Mouse (Mus musculus): ENCODE measurements at regions not wholly inside any gene's neighbourhood (a gene's known extent, or its start where the extent isn't known, plus 50 kb on each side); places are given as distances from the start of the nearest gene placed in this dataset.

GRCm38 (mm10) chr5:91751168-91751567, 211.7 kb downstream of the Rchy1 start:
- H3K27ac ChIP-seq (ENCODE audit: insufficient read depth, low read depth): no peak overlapping the region
- H3K4me3 ChIP-seq (replicated peaks in 1 of 3; ENCODE audit: low read depth in 2 of 3, low read length in 2 of 3, poor library complexity in 1 of 3): no peak overlapping the region
- H3K27me3 ChIP-seq (replicated peaks): no peaks in the 10 kb centered on the region
- no peaks in the 10 kb centered on the region for H3K36me3 ChIP-seq (replicated peaks in 1 of 2; ENCODE audit: control insufficient read depth in 1 of 2, insufficient read depth in 1 of 2, low read length in 1 of 2)
- no peak overlapping the region for H3K9ac ChIP-seq (ENCODE audit: insufficient read depth, low read depth)
- H3K9me3 ChIP-seq (replicated peaks; ENCODE audit: low read length): peaks cover 10% of the 10 kb centered on the region
- in situ Hi-C loops (cut with MboI; ENCODE audit: low pct_ligation_motif_present, low pct_unique_long_range_greater_than_20kb, low sequenced_read_pairs) (no loop called here), dilution Hi-C loops (cut with MboI; ENCODE audit: extremely low pct_ligation_motif_present, extremely low pct_unique_long_range_greater_than_20kb, low sequenced_read_pairs) (no loop called here)
- H3K79me2 ChIP-seq (replicated peaks; ENCODE audit: control insufficient read depth, extremely low read depth, insufficient read depth, poor library complexity, severe bottlenecking): no peaks in the 10 kb centered on the region
- no peak overlapping the region for H3K4me2 ChIP-seq (ENCODE audit: insufficient read depth, low read depth, poor library complexity, severe bottlenecking)
- DNase-seq (ENCODE audit: extremely low read depth): no peak
- H3K4me1 ChIP-seq (ENCODE audit: control insufficient read depth in 1 of 2, insufficient read depth in 2 of 2): peaks cover 4% of the 10 kb centered on the region in 2 experiments; a peak in 2 of 4 replicates
- TF ChIP-seq CTCF (conservative IDR thresholded peaks at IDR 0.05 in 1 of 2, IDR thresholded peaks at IDR 0.05 in 1 of 2; ENCODE audit: low read depth in 2 of 2, low read length in 2 of 2) (no peak), CHD1 (IDR thresholded peaks at IDR 0.05; ENCODE audit: low read depth, low read length) (no peak), HCFC1 (IDR thresholded peaks at IDR 0.05; ENCODE audit: low read depth, low read length) (no peak), RAD21 (IDR thresholded peaks at IDR 0.05; ENCODE audit: low read depth, low read length) (no peak)

DNA sequence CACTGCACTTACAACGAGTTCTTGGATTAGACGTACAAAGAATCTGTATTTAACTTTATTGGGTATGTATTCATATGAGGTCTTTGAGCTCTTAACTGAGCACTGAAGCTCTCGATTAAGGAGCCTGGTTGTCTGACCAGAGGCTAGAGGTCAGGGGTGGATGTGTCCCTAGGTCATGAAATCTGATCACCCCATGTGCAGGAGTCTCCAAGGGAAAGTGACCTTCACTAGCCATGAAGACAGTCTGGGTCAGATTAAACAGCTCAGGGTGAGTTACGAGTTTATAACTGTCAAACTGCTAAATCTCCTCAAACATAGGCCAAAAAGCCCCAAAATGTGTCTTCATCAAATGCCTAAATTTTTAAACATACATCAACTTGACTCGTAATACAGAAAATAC, 216.8 kb downstream of the Rchy1 start:
- Histone ChIP-seq H3K4me2 (ENCODE audit: insufficient read depth, low read depth, poor library complexity, severe bottlenecking) (no peak overlapping the region), H3K79me2 (replicated peaks; ENCODE audit: control insufficient read depth, extremely low read depth, insufficient read depth, poor library complexity, severe bottlenecking) (no peaks in the 10 kb centered on the region), H3K27ac (ENCODE audit: insufficient read depth, low read depth) (no peak overlapping the region), H3K9ac (ENCODE audit: insufficient read depth, low read depth) (no peak overlapping the region), H3K4me1 (ENCODE audit: control insufficient read depth in 1 of 2, insufficient read depth in 2 of 2) (peaks cover 4% of the 10 kb centered on the region in 2 experiments; a peak in 2 of 4 replicates), H3K27me3 (replicated peaks) (no peaks in the 10 kb centered on the region), H3K4me3 (replicated peaks in 1 of 3; ENCODE audit: low read depth in 2 of 3, low read length in 2 of 3, poor library complexity in 1 of 3) (no peak overlapping the region), H3K9me3 (replicated peaks; ENCODE audit: low read length) (peaks cover 2% of the 10 kb centered on the region), H3K36me3 (replicated peaks in 1 of 2; ENCODE audit: control insufficient read depth in 1 of 2, insufficient read depth in 1 of 2, low read length in 1 of 2) (no peaks in the 10 kb centered on the region)
- in situ Hi-C loops (cut with MboI; ENCODE audit: low pct_ligation_motif_present, low pct_unique_long_range_greater_than_20kb, low sequenced_read_pairs) (no loop called here), dilution Hi-C loops (cut with MboI; ENCODE audit: extremely low pct_ligation_motif_present, extremely low pct_unique_long_range_greater_than_20kb, low sequenced_read_pairs) (no loop called here)
- no peak for DNase-seq (ENCODE audit: extremely low read depth)
- no peak for TF ChIP-seq MEF2A (IDR thresholded peaks at IDR 0.05; ENCODE audit: borderline replicate concordance, low read depth, low read length)
- no peak for TF ChIP-seq ZKSCAN1 (IDR thresholded peaks at IDR 0.05; ENCODE audit: borderline replicate concordance, low read depth, low read length)
- no peak for TF ChIP-seq ZMIZ1 (IDR thresholded peaks at IDR 0.05; ENCODE audit: low read depth, low read length)
- no peak for TF ChIP-seq MAX (IDR thresholded peaks at IDR 0.05; ENCODE audit: low read length)
- TF ChIP-seq IRF4 (IDR thresholded peaks at IDR 0.05; ENCODE audit: low read depth, low read length): no peak
- TF ChIP-seq JUN (IDR thresholded peaks at IDR 0.05; ENCODE audit: insufficient read depth, low read depth, low read length): no peak
- no peak for TF ChIP-seq MYC (IDR thresholded peaks at IDR 0.05; ENCODE audit: low read depth, low read length)
- TF ChIP-seq SIN3A (IDR thresholded peaks at IDR 0.05; ENCODE audit: low read length): no peak

DNA sequence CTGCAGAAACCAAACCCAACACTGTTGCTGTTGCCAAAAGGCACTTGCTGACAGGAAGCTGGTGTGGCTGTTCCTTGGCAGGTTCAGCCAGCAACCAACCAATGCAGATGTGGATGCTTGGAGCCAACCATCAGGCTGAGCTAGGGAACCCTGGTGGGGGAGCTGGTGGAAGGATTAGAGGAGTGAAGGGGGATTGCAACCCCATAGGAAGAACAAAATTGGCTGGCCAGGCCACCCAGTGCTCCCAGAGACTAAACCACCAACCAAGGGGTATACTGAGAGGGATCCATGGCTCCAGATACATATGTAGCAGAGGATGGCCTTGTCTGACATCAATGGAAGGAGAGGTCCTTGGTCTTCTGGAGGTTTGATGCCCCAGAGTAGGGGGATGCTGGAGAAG, 218.5 kb downstream of the Rchy1 start:
- Histone ChIP-seq H3K9ac (ENCODE audit: insufficient read depth, low read depth) (no peak overlapping the region), H3K4me1 (ENCODE audit: control insufficient read depth in 1 of 2, insufficient read depth in 2 of 2) (peaks cover 6 to 10% of the 10 kb centered on the region in 2 experiments; a peak in 2 of 4 replicates), H3K4me3 (replicated peaks in 1 of 3; ENCODE audit: low read depth in 2 of 3, low read length in 2 of 3, poor library complexity in 1 of 3) (no peak overlapping the region), H3K36me3 (replicated peaks in 1 of 2; ENCODE audit: control insufficient read depth in 1 of 2, insufficient read depth in 1 of 2, low read length in 1 of 2) (no peaks in the 10 kb centered on the region), H3K4me2 (ENCODE audit: insufficient read depth, low read depth, poor library complexity, severe bottlenecking) (no peak overlapping the region), H3K27me3 (replicated peaks) (no peaks in the 10 kb centered on the region), H3K9me3 (replicated peaks; ENCODE audit: low read length) (peaks cover 2% of the 10 kb centered on the region), H3K79me2 (replicated peaks; ENCODE audit: control insufficient read depth, extremely low read depth, insufficient read depth, poor library complexity, severe bottlenecking) (no peaks in the 10 kb centered on the region), H3K27ac (ENCODE audit: insufficient read depth, low read depth) (no peak overlapping the region)
- no peak for DNase-seq (ENCODE audit: extremely low read depth)
- TF ChIP-seq RCOR1 (conservative IDR thresholded peaks at IDR 0.05; ENCODE audit: low read depth, low read length) (no peak), ZKSCAN1 (IDR thresholded peaks at IDR 0.05; ENCODE audit: borderline replicate concordance, low read depth, low read length) (no peak), SIN3A (IDR thresholded peaks at IDR 0.05; ENCODE audit: low read length) (no peak), EP300 (IDR thresholded peaks at IDR 0.05; ENCODE audit: low read length) (no peak), NELFE (IDR thresholded peaks at IDR 0.05; ENCODE audit: low read depth, low read length) (no peak), CTCF (conservative IDR thresholded peaks at IDR 0.05 in 1 of 2, IDR thresholded peaks at IDR 0.05 in 1 of 2; ENCODE audit: low read depth in 2 of 2, low read length in 2 of 2) (no peak), POLR2A (IDR thresholded peaks at IDR 0.05; ENCODE audit: low read depth, low read length) (no peak), PAX5 (IDR thresholded peaks at IDR 0.05; ENCODE audit: low read length) (no peak), CHD1 (IDR thresholded peaks at IDR 0.05; ENCODE audit: low read depth, low read length) (no peak), BHLHE40 (IDR thresholded peaks at IDR 0.05; ENCODE audit: low read depth, low read length) (no peak), MAZ (IDR thresholded peaks at IDR 0.05; ENCODE audit: low read depth, low read length) (no peak), MYC (IDR thresholded peaks at IDR 0.05; ENCODE audit: low read depth, low read length) (no peak), IRF4 (IDR thresholded peaks at IDR 0.05; ENCODE audit: low read depth, low read length) (no peak), SMC3 (IDR thresholded peaks at IDR 0.05; ENCODE audit: low read depth, low read length) (no peak), JUN (IDR thresholded peaks at IDR 0.05; ENCODE audit: insufficient read depth, low read depth, low read length) (no peak), MAX (IDR thresholded peaks at IDR 0.05; ENCODE audit: low read length) (no peak), ETS1 (conservative IDR thresholded peaks at IDR 0.05; ENCODE audit: low read depth, low read length) (no peak), USF1 (IDR thresholded peaks at IDR 0.05; ENCODE audit: low read depth, low read length) (no peak), UBTF (IDR thresholded peaks at IDR 0.05; ENCODE audit: low read depth, low read length) (no peak)
- dilution Hi-C loops (cut with MboI; ENCODE audit: extremely low pct_ligation_motif_present, extremely low pct_unique_long_range_greater_than_20kb, low sequenced_read_pairs) (no loop called here), in situ Hi-C loops (cut with MboI; ENCODE audit: low pct_ligation_motif_present, low pct_unique_long_range_greater_than_20kb, low sequenced_read_pairs) (no loop called here)
